Mouse (Mus musculus) neutrophil, adult 59 days (primary cell): Measurements from ENCODE around the gene Olfr512. TPM values are rescaled to one million over a fixed set of nuclear protein-coding genes. Genes with fewer than 3 reads are reported as not detected.

Experiments
- total RNA-seq, 2 experiments: library from RNA; stranded (reverse); gene quantifications; 1 replicate in 1 of 2; 2 replicates in 1 of 2; pipeline ENCODE4 v1.2.4; 2023

Olfr512 gene
- total RNA-seq = not detected

DNA sequence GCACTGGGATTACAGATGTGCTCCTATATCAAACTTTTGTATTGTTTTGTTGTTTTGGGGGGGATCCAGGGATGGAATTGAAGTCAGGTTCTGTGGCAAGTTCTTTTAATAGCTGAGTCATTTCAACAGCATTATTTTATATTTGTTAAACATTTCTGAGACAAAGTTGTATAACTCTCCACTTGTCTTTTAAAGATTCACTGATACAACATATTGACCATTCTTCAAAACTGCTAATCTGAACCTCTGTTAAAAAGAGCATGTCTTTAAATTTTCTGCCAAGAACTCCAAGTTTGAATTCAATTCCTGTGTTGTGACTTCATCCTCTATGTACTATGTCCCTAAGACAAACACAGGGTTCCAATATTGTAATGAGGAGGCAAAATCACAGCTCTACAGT is at the start of gene Olfr512:
Gene Olfr512, plus strand, starts transcription at position 301 of the 400 bp plus-strand sequence.

GRCm38 (mm10) chr7:108666118-108666517 is 47.0 kb upstream of the Olfr512 start, which contains the start of gene Olfr510:
TSS of gene Olfr510 (plus strand) at chr7:108666418.

DNA sequence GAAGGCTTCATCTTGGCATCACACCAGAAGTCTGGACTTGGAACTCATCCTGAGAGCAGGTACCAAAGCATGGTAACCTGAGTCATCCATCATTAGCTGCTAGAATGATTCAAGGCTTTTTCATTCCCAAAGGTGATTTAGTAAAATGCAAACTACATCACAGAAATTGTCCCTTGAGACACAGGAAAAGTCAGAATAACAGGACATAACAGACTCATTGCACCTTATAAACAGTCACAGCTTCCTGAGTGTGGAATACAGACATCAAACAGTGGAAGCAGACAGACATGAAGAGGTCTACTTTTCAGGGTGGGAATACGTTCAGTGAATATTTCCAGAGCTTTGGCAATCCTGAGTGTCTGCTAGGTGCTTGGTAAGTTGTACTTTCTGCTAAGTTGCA is 37.6 kb downstream of the Olfr512 start, which contains the start of gene Olfr513:
Gene Olfr513, plus strand, starts transcription at position 301 of the 400 bp plus-strand sequence.

Other genes starting within 250 kb of the Olfr512 start
- gene Olfr498, start 248.0 kb upstream of the Olfr512 start, total RNA-seq = not detected
- gene Olfr502, start 188.3 kb upstream of the Olfr512 start, total RNA-seq = not detected
- gene Olfr503, start 168.8 kb upstream of the Olfr512 start, total RNA-seq = not detected
- not detected for gene Olfr504, start 147.5 kb upstream of the Olfr512 start, total RNA-seq
- gene Olfr506, start 102.5 kb upstream of the Olfr512 start, total RNA-seq = not detected
- gene Olfr507, start 91.5 kb upstream of the Olfr512 start, total RNA-seq = not detected
- gene Olfr508, start 83.3 kb upstream of the Olfr512 start, total RNA-seq = not detected
- gene Olfr509, start 61.4 kb upstream of the Olfr512 start, total RNA-seq = not detected
- not detected for gene Olfr510, start 46.9 kb upstream of the Olfr512 start, total RNA-seq
- gene Olfr513, start 37.7 kb downstream of the Olfr512 start, total RNA-seq = not detected
- not detected for gene Olfr514, start 112.7 kb downstream of the Olfr512 start, total RNA-seq
- not detected for gene Olfr516, start 137.2 kb downstream of the Olfr512 start, total RNA-seq
- gene Olfr517, start 159.1 kb downstream of the Olfr512 start, total RNA-seq = not detected
- not detected for gene Olfr518, start 171.7 kb downstream of the Olfr512 start, total RNA-seq
- not detected for gene Olfr519, start 181.1 kb downstream of the Olfr512 start, total RNA-seq
- under 1 TPM; 0.20 to 0.42 TPM for gene Nlrp10, start 216.9 kb downstream of the Olfr512 start, total RNA-seq
- gene Eif3f, start 221.1 kb downstream of the Olfr512 start, total RNA-seq = 100 to 1,000 TPM; 106 to 125 TPM
- under 1 TPM in 1 of 2 experiments, not detected in 1; 0.24 TPM for gene Tub, start 237.0 kb downstream of the Olfr512 start, total RNA-seq